Mouse (Mus musculus) hindbrain, embryonic 11.5 days (tissue): ENCODE data around the gene Gpam. TPM values are rescaled to one million over a fixed set of nuclear protein-coding genes. Genes with fewer than 3 reads are reported as not detected.

ENCODE experiments used
- ATAC-seq: fragments of 200-750 bp; cut with Nextera tagmentation; 2 replicates; pipeline ENCODE4 v1.8.0; 2017; ENCODE audit warnings: mild to moderate bottlenecking, moderate TSS enrichment, moderate library complexity; ENCODE audit not compliant: low FRiP score
- DNase-seq: peaks from one replicate; pipeline ENCODE4 v3.0.0-alpha.2; 2015; ENCODE audit warnings: low spot score
- H3K27ac ChIP-seq: fragments of 300-500 bp; sonication (generic); 2 replicates; pipeline ENCODE4 v1.5.1; 2014; ENCODE audit warnings: mild to moderate bottlenecking, low read depth, low read length
- H3K27me3 ChIP-seq: fragments of 300-500 bp; sonication (generic); 2 replicates; pipeline ENCODE4 v1.6.1; 2014; ENCODE audit warnings: mild to moderate bottlenecking, low read length, moderate library complexity, mixed read lengths; ENCODE audit not compliant: control insufficient read depth, insufficient read depth
- H3K36me3 ChIP-seq: fragments of 300-500 bp; sonication (generic); 2 replicates; pipeline ENCODE4 v1.6.1; 2014; ENCODE audit warnings: mild to moderate bottlenecking, low read length, moderate library complexity, mixed read lengths; ENCODE audit not compliant: control insufficient read depth, insufficient read depth
- H3K4me1 ChIP-seq: fragments of 300-500 bp; sonication (generic); replicated peaks from 2 replicates; pipeline ENCODE4 v1.6.1; 2014; ENCODE audit warnings: low read length, mixed read lengths; ENCODE audit not compliant: control insufficient read depth, insufficient read depth
- H3K4me2 ChIP-seq: fragments of 300-500 bp; sonication (generic); replicated peaks from 2 replicates; pipeline ENCODE4 v1.6.1; 2014; ENCODE audit warnings: mild to moderate bottlenecking, low read depth, low read length
- H3K4me3 ChIP-seq: fragments of 300-500 bp; sonication (generic); 2 replicates; pipeline ENCODE4 v1.5.1; 2014; ENCODE audit warnings: low read depth, low read length
- H3K9ac ChIP-seq: fragments of 300-500 bp; sonication (generic); 2 replicates; pipeline ENCODE4 v1.6.1; 2014; ENCODE audit warnings: low read depth, low read length
- H3K9me3 ChIP-seq: fragments of 300-500 bp; sonication (generic); 2 replicates; pipeline ENCODE4 v1.6.1; 2016; ENCODE audit warnings: low read length; ENCODE audit not compliant: control insufficient read depth
- WGBS: fragments of 180-500 bp; shearing (Covaris S2); extraction: QIAGEN DNeasy Blood & Tissue Kit; methylation state at CpG from one replicate; pipeline ENCODE4 v1.1.7; 2014; 5-methylcytosine and 5-hydroxymethylcytosine counted together
- polyA plus RNA-seq: library from polyadenylated mRNA; unstranded; fragments of >200 nt; fragmentation: Nextera tagmentation; extraction: Ambion mirVana; gene quantifications from 2 replicates; pipeline ENCODE4 v1.2.1, GENCODE M21; 2014

The Gpam gene
- polyA plus RNA-seq, 1 experiment from 2014 or later, result 17.5 TPM

DNA sequence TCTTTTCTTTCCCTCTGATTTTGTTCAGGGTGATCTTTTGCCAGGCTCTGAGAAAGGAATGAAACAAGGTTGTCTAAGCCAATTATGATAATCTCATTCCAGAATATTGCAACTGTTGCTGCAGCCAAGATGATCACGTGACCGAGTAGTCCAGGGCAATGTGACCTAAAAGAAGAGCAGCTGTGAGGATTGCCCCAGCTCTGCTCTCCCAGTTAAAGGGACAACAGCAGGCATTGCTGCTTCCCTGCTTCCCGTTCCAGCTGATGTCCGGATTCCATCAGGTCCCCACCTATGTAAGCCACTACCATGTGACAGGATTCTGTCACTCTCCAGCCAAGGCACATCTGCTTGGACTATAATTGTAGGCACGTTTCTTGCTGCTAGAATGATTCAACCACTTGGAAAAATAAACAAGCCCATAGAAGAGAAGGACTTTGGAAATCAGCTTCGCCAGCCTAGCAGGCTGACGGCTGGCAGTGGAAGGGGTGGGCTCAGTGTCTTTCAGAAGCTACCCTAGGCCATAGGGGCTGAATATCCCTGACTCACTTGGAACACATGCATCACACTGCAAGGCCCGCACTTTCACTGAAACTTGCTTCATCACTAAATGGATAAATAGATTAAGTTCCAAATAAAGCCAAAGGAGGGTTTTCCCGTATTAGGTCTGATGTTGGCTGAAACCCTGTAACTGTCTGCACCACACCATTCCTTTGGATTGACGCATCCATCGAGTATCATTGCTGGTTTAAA, 23.8 kb downstream of the Gpam start:
- no peak overlapping the region for H3K27ac ChIP-seq
- no peak for DNase-seq

DNA sequence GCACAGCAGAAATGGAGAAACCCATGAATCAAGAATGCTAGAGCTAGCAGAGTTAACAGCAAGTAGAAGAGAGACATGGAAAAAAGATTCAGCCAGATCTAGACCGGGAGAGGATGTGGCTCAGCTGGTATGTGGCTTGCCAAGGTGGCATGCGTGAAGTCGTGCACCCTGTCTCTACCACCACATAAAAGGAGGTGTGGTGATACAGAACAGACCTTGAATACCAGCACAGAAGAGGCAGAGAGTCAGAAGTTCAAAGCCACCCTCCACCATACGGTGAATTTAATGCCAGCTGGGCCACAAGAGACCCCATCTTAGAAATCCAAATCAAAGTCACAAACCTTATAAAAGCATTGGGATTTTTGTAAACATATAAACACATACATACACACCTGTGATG, 25.4 kb downstream of the Gpam start:
- H3K27me3 ChIP-seq, result no peaks in the 10 kb centered on the region
- DNase-seq (no peak), ATAC-seq (no peak)
- H3K36me3 ChIP-seq, result no peaks in the 10 kb centered on the region
- 83% methylated on average over 4 of the region's 4 CpGs for WGBS
- H3K27ac ChIP-seq, result no peak overlapping the region
- no peak overlapping the region for H3K4me3 ChIP-seq
- 0 out of 2 replicates have a peak, but pooled peaks cover 5% of the 10 kb centered on the region for H3K4me1 ChIP-seq
- no peaks in the 10 kb centered on the region for H3K9me3 ChIP-seq
- no peak overlapping the region for H3K9ac ChIP-seq
- H3K4me2 ChIP-seq, result no peak overlapping the region

More for the DNA sequence above, 23.8 kb downstream of the Gpam start:
- Histone ChIP-seq H3K9me3 (no peaks in the 10 kb centered on the region), H3K9ac (no peak overlapping the region), H3K4me3 (no peak overlapping the region), H3K4me1 (0 out of 2 replicates have a peak, but pooled peaks cover 5% of the 10 kb centered on the region), H3K27me3 (no peaks in the 10 kb centered on the region), H3K36me3 (no peaks in the 10 kb centered on the region), H3K4me2 (no peak overlapping the region)
- 66% methylated on average over 11 of the region's 11 CpGs for WGBS
- no peak for ATAC-seq

- H3K9ac ChIP-seq, result no peak overlapping the region; the same call in 1 of the 2 replicates
- H3K4me1 ChIP-seq, result 0 out of 2 replicates have a peak, but pooled peaks cover 5% of the 10 kb centered on the region
- H3K9me3 ChIP-seq, result no peaks in the 10 kb centered on the region
- no peaks in the 10 kb centered on the region for H3K36me3 ChIP-seq
- peak overlapping the region; percentile 98 for H3K4me3 ChIP-seq
- H3K27ac ChIP-seq, result no peak overlapping the region
- DNase-seq (no peak), ATAC-seq (no peak)
- WGBS, result 87% methylated on average over 2 of the region's 2 CpGs
- no peaks in the 10 kb centered on the region for H3K27me3 ChIP-seq
- peak overlapping the region; percentile 94 for H3K4me2 ChIP-seq
Measured at GRCm38 (mm10) chr19:55100227-55101140, 26.6 kb downstream of the Gpam start.

GRCm38 (mm10) chr19:55099184-55100160, 27.6 kb downstream of the Gpam start:
- Histone ChIP-seq H3K4me3 (peak overlapping the region; percentile 98), H3K27ac (peak overlapping the region; percentile 78), H3K4me1 (0 out of 2 replicates have a peak, but pooled peaks cover 5% of the 10 kb centered on the region), H3K9ac (peak overlapping the region; percentile 87), H3K4me2 (peak overlapping the region; percentile 94), H3K27me3 (no peaks in the 10 kb centered on the region), H3K9me3 (no peaks in the 10 kb centered on the region), H3K36me3 (no peaks in the 10 kb centered on the region)
- 1% methylated on average over 68 of the region's 69 CpGs for WGBS
- ATAC-seq (peak; percentile 93), DNase-seq (peak; percentile 97)

DNA sequence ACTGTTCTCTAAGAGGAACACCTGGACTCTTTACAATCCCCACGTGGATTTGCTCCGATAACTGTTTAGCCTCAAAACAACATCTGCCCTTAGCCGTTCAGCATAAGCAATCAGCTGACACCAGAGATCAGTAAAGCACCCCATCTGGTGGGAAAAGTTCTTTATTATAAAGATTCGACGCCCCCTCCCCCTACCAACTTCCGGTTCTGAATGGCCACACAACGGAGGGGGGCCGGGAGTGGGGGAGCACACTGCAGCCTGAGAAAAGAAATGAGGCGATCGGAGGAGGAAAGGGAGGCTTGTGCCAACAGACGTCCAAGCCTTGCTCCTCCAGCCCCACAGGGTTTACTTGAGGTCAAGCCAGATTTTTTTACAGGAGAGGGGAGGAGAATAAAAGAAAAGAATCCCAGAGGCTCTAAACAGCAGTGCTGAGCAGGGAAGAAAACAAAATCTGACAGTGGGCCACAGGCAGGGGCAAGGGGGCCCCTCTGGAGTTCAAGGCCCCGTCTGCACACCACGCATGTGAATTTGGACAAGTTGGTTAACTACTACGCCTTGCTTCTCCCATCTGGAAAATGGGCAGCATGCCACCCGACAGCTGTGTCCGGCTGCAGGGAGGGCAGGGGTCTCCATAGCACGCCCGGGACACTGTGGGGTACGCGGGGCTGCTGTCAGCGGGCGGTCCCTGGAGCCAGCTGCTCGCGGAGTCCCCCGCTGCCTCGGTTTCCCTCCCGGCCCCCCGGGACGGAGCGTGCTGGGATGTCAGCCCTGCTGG, 28.4 kb downstream of the Gpam start:
- Histone ChIP-seq H3K27me3 (no peaks in the 10 kb centered on the region), H3K4me2 (peak overlapping the region; percentile 94), H3K9ac (peak overlapping the region; percentile 87), H3K36me3 (no peaks in the 10 kb centered on the region), H3K9me3 (no peaks in the 10 kb centered on the region), H3K27ac (peak overlapping the region; percentile 78), H3K4me3 (peak overlapping the region; percentile 98), H3K4me1 (0 out of 2 replicates have a peak, but pooled peaks cover 5% of the 10 kb centered on the region)
- whole genome bisulfite sequencing, result 1% methylated on average over 30 of the region's 30 CpGs
- peak; percentile 73 for ATAC-seq
- DNase-seq, result peak; percentile 54

GRCm38 (mm10) chr19:55097396-55097967, 29.6 kb downstream of the Gpam start:
- no peak overlapping the region for H3K4me3 ChIP-seq

DNA sequence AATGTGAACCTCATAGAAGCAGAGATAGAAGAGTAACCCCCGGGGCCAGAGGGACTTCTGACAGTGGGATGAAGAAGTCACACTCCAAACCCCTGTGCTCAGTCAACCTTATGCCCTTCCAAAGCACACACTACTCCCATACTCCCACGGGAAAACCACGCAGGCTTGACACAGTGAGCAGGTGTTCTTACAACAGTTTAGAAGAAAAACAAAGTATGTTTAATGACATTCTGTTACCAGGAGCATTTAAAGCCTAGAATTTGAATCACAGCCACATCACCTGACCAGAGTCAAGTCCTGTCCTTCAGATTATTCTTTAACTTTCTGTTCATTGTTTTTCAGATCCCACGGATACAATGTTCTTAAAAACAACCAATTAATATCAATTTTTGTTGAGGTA, 30.4 kb downstream of the Gpam start:
- H3K9me3 ChIP-seq, result no peaks in the 10 kb centered on the region
- no peak for DNase-seq
- H3K4me3 ChIP-seq, result no peak overlapping the region
- H3K4me2 ChIP-seq, result no peak overlapping the region
- 79% methylated on average over 4 of the region's 4 CpGs for WGBS
- 0 out of 2 replicates have a peak, but pooled peaks cover 5% of the 10 kb centered on the region for H3K4me1 ChIP-seq
- no peak overlapping the region for H3K9ac ChIP-seq
- H3K27ac ChIP-seq, result no peak overlapping the region
- H3K36me3 ChIP-seq, result no peaks in the 10 kb centered on the region
- no peaks in the 10 kb centered on the region for H3K27me3 ChIP-seq
- no peak for ATAC-seq

More at GRCm38 (mm10) chr19:55097396-55097967, 29.6 kb downstream of the Gpam start:
- ATAC-seq (no peak), DNase-seq (no peak)
- Histone ChIP-seq H3K9me3 (no peaks in the 10 kb centered on the region), H3K9ac (no peak overlapping the region), H3K27ac (no peak overlapping the region), H3K4me2 (no peak overlapping the region), H3K4me1 (0 out of 2 replicates have a peak, but pooled peaks cover 5% of the 10 kb centered on the region), H3K27me3 (no peaks in the 10 kb centered on the region), H3K36me3 (no peaks in the 10 kb centered on the region)
- 72% methylated on average over 9 of the region's 9 CpGs for WGBS
